ENCODE assay signal across 8 mouse cellular contexts in genomic region chr11:74838971-74839370, GRCm38 (mm10). TPM values are rescaled to one million over a fixed set of nuclear protein-coding genes. Genes with fewer than 3 reads are reported as not detected.
A peak's percentile ranks its signal among the peaks of the same experiment; 100 is the strongest.
DNase-seq lines count a peak whose midpoint lies in the region; ATAC-seq lines count a peak whose summit lies in the region.

No protein-coding gene starts in this region.

- H3K27ac ChIP-seq in forebrain, embryonic 16.5 days (ENCODE audit: low read length) = peak overlapping the region; percentile 69; the same call in 1 of the 2 replicates
- H3K27ac ChIP-seq in hindbrain, embryonic 10.5 days = peak overlapping the region; percentile 96
- peak overlapping the region; percentile 96 for H3K27ac ChIP-seq in stomach, embryonic 14.5 days (ENCODE audit: low read length)

- no peaks in the 10 kb centered on the region for H3K27me3 ChIP-seq in forebrain, embryonic 16.5 days (replicated peaks; ENCODE audit: control insufficient read depth, insufficient read depth, low read length)
- H3K27me3 ChIP-seq in hindbrain, embryonic 10.5 days (ENCODE audit: insufficient read depth, poor library complexity, severe bottlenecking) = 0 out of 2 replicates have a peak, but pooled peaks cover 10% of the 10 kb centered on the region
- H3K27me3 ChIP-seq in megakaryocyte, embryonic 14.5 days (replicated peaks) = no peaks in the 10 kb centered on the region
- H3K27me3 ChIP-seq in stomach, embryonic 14.5 days (ENCODE audit: control insufficient read depth, insufficient read depth, low read length) = no peaks in the 10 kb centered on the region

- no peak overlapping the region for H3K4me3 ChIP-seq in forebrain, embryonic 16.5 days (replicated peaks; ENCODE audit: low read length)
- peak overlapping the region; percentile 69 for H3K4me3 ChIP-seq in hindbrain, embryonic 10.5 days
- peak overlapping the region; percentile 95 for H3K4me3 ChIP-seq in megakaryocyte, embryonic 14.5 days (replicated peaks)
- H3K4me3 ChIP-seq in stomach, embryonic 14.5 days (ENCODE audit: low read depth, low read length) = peak overlapping the region; percentile 43; the same call in 1 of the 2 replicates

- 44% methylated on average over 6 of the region's 6 CpGs for WGBS in forebrain, embryonic 16.5 days
- 50% methylated on average over 6 of the region's 6 CpGs for WGBS in hindbrain, embryonic 10.5 days
- WGBS in stomach, embryonic 14.5 days = 45% methylated on average over 6 of the region's 6 CpGs

- no peaks in the 10 kb centered on the region for H3K9me3 ChIP-seq in forebrain, embryonic 16.5 days (ENCODE audit: control insufficient read depth, low read length)
- no peaks in the 10 kb centered on the region for H3K9me3 ChIP-seq in hindbrain, embryonic 10.5 days
- H3K9me3 ChIP-seq in megakaryocyte, embryonic 14.5 days = peaks cover 1% of the 10 kb centered on the region; the same call in 1 of the 2 replicates
- H3K9me3 ChIP-seq in stomach, embryonic 14.5 days (ENCODE audit: control insufficient read depth, low read depth, low read length) = no peaks in the 10 kb centered on the region

- peaks cover 18% of the 10 kb centered on the region for H3K4me1 ChIP-seq in forebrain, embryonic 16.5 days (replicated peaks; ENCODE audit: control insufficient read depth, insufficient read depth, low read length)
- H3K4me1 ChIP-seq in hindbrain, embryonic 10.5 days (replicated peaks) = peaks cover 78% of the 10 kb centered on the region
- H3K4me1 ChIP-seq in megakaryocyte, embryonic 14.5 days = peaks cover 93% of the 10 kb centered on the region
- peaks cover 7% of the 10 kb centered on the region; the same call in 1 of the 2 replicates for H3K4me1 ChIP-seq in stomach, embryonic 14.5 days (ENCODE audit: control insufficient read depth, insufficient read depth, low read length)

- peaks cover 2% of the 10 kb centered on the region; the same call in 1 of the 2 replicates for H3K36me3 ChIP-seq in forebrain, embryonic 16.5 days (ENCODE audit: control insufficient read depth, insufficient read depth)
- peaks cover 57% of the 10 kb centered on the region for H3K36me3 ChIP-seq in hindbrain, embryonic 10.5 days
- peaks cover 70% of the 10 kb centered on the region for H3K36me3 ChIP-seq in megakaryocyte, embryonic 14.5 days (replicated peaks; ENCODE audit: low read length)
- no peaks in the 10 kb centered on the region; the same call in 1 of the 2 replicates for H3K36me3 ChIP-seq in stomach, embryonic 14.5 days (ENCODE audit: control insufficient read depth, insufficient read depth, low read length)

- DNase-seq in layer of hippocampus, adult 11-12 months (ENCODE audit: low spot score) = peak; percentile 74
- DNase-seq in layer of hippocampus, adult 8-10 months (ENCODE audit: low spot score in 2 of 2) = no peak
- DNase-seq in adrenal gland, postnatal 36 days = peak; percentile 53 to 71
- DNase-seq in hindbrain, embryonic 10.5 days (ENCODE audit: low spot score) = no peak
- peak; percentile 60 to 82 for DNase-seq in left cerebral cortex, postnatal 10 days (ENCODE audit: extremely low spot score in 1 of 2, low spot score in 2 of 2)

- H3K9ac ChIP-seq in forebrain, embryonic 16.5 days (replicated peaks; ENCODE audit: low read depth, low read length) = no peak overlapping the region
- H3K9ac ChIP-seq in stomach, embryonic 14.5 days (replicated peaks; ENCODE audit: low read depth, low read length) = no peak overlapping the region

- intact Hi-C loops in left cerebral cortex, postnatal 10 days (cut with DNase I) = no loop called here

- peak overlapping the region; percentile 77 for H3K4me2 ChIP-seq in forebrain, embryonic 16.5 days (ENCODE audit: low read length)
- peak overlapping the region; percentile 84 for H3K4me2 ChIP-seq in stomach, embryonic 14.5 days (replicated peaks; ENCODE audit: low read depth, low read length)

- no peak for ATAC-seq in forebrain, embryonic 16.5 days
- no peak for ATAC-seq in stomach, embryonic 14.5 days (ENCODE audit: insufficient number of reproducible peaks, insufficient read depth, low FRiP score, low read depth)

RNA-seq across cellular contexts. Expression of gene Mnt, which starts 8.3 kb away (rescaled TPM):
- total RNA-seq in layer of hippocampus, adult 8-10 months (2022) = 10 to 100 TPM; 33.0 to 41.6 (median 35.6) TPM
- 10 to 100 TPM; 27.6 to 30.6 TPM for total RNA-seq in adrenal gland, postnatal 36 days (2021)
- 8.6 and 9.2 TPM in 2 replicates for polyA plus RNA-seq in forebrain, embryonic 16.5 days (2015; fragmentation: Nextera tagmentation; extraction: Ambion mirVana)
- 5.4 and 7.4 TPM in 2 replicates for polyA plus RNA-seq in hindbrain, embryonic 10.5 days (2016; fragmentation: Nextera tagmentation; extraction: Ambion mirVana)
- total RNA-seq in left cerebral cortex, postnatal 10 days (2021) = 10 to 100 TPM; 33.5 to 34.9 TPM
- polyA plus RNA-seq in megakaryocyte, embryonic 14.5 days (2012; ENCODE audit: insufficient read depth, low replicate concordance) = 59.1 and 85.0 TPM in 2 replicates
- 4.3 and 5.3 TPM in 2 replicates for polyA plus RNA-seq in stomach, embryonic 14.5 days (2014; fragmentation: Nextera tagmentation; extraction: Ambion mirVana)

RNA-seq across cellular contexts. Expression of gene Sgsm2, which starts 57.9 kb away (rescaled TPM):
- 100 to 1,000 TPM in 1 of 4 experiments, 10 to 100 TPM in 3; 79.3 to 105 (median 92.2) TPM for total RNA-seq in layer of hippocampus, adult 8-10 months (2022)
- 10 to 100 TPM; 19.0 to 22.4 TPM for total RNA-seq in adrenal gland, postnatal 36 days (2021)
- 13.1 and 18.2 TPM in 2 replicates for polyA plus RNA-seq in forebrain, embryonic 16.5 days (2015; fragmentation: Nextera tagmentation; extraction: Ambion mirVana)
- 7.8 and 10.7 TPM in 2 replicates for polyA plus RNA-seq in hindbrain, embryonic 10.5 days (2016; fragmentation: Nextera tagmentation; extraction: Ambion mirVana)
- total RNA-seq in left cerebral cortex, postnatal 10 days (2021) = 10 to 100 TPM; 60.5 to 65.2 TPM
- polyA plus RNA-seq in megakaryocyte, embryonic 14.5 days (2012; ENCODE audit: insufficient read depth, low replicate concordance) = 3.6 and 5.7 TPM in 2 replicates
- 6.9 and 8.7 TPM in 2 replicates for polyA plus RNA-seq in stomach, embryonic 14.5 days (2014; fragmentation: Nextera tagmentation; extraction: Ambion mirVana)

RNA-seq across cellular contexts. Expression of gene Tsr1, which starts 58.9 kb away (rescaled TPM):
- 10 to 100 TPM; 33.1 to 38.4 (median 34.7) TPM for total RNA-seq in layer of hippocampus, adult 8-10 months (2022)
- 10 to 100 TPM; 37.8 to 47.5 TPM for total RNA-seq in adrenal gland, postnatal 36 days (2021)
- polyA plus RNA-seq in forebrain, embryonic 16.5 days (2015; fragmentation: Nextera tagmentation; extraction: Ambion mirVana) = 38.0 and 41.5 TPM in 2 replicates
- 35.9 and 47.5 TPM in 2 replicates for polyA plus RNA-seq in hindbrain, embryonic 10.5 days (2016; fragmentation: Nextera tagmentation; extraction: Ambion mirVana)
- 10 to 100 TPM; 36.4 to 38.5 TPM for total RNA-seq in left cerebral cortex, postnatal 10 days (2021)
- 6.4 TPM in 1 of 2 replicates, not detected in the other for polyA plus RNA-seq in megakaryocyte, embryonic 14.5 days (2012; ENCODE audit: insufficient read depth, low replicate concordance)
- polyA plus RNA-seq in stomach, embryonic 14.5 days (2014; fragmentation: Nextera tagmentation; extraction: Ambion mirVana) = 50.5 and 56.6 TPM in 2 replicates

Comparison
In these comparisons a context has a peak if more than half of its experiments do, and no peak if none do; other contexts are left out.
1. DNase-seq: peak in layer of hippocampus, adult 11-12 months (single experiment), adrenal gland, postnatal 36 days (2 of 2) and left cerebral cortex, postnatal 10 days (2 of 2); none in layer of hippocampus, adult 8-10 months (0 of 2) and hindbrain, embryonic 10.5 days (single experiment).
2. Peak in every context shown above with its lines, with median percentiles within 50 percentile points of each other: H3K27ac ChIP-seq.